Mouse (Mus musculus): ENCODE results near the gene Gm11127. TPM values are rescaled to one million over a fixed set of nuclear protein-coding genes. Genes with fewer than 3 reads are reported as not detected.
A peak's percentile ranks its signal among the peaks of the same experiment; 100 is the strongest.
"Not testable (repeated sequence)": the region's sequence is repeated elsewhere in the genome, so short reads cannot be mapped to it uniquely, and the experiment has no call there.

The Gm11127 gene
- total and polyA plus RNA-seq, 3 experiments: 1.5 to 6.4 TPM; not detected in 1

GRCm38 (mm10) chr17:36032351-36032875 is 25.8 kb downstream of the Gm11127 start, which contains the start of gene H2-T23:
Gene H2-T23, minus strand, starts transcription at chr17:36032855.
- not testable (repeated sequence) for H3K27me3 ChIP-seq (ENCODE audit: control insufficient read depth in 1 of 2, insufficient read depth in 2 of 2, low read length in 2 of 2); H3K9me3 ChIP-seq (replicated peaks; ENCODE audit: insufficient read depth, low read length)
- peak within 1 kb of the TSS; percentile 63 to 89 for H3K4me3 ChIP-seq (ENCODE audit: control insufficient read depth in 1 of 2, insufficient read depth in 1 of 2, low read depth in 2 of 2, low read length in 2 of 2)
- peak; percentile 92 for DNase-seq (ENCODE audit: low read depth, low spot score)
- peaks cover 7 to 24% of the 10 kb centered on the region in 2 experiments; a peak in 3 of 4 replicates for H3K4me1 ChIP-seq (ENCODE audit: control insufficient read depth in 1 of 2, insufficient read depth in 2 of 2, low read length in 2 of 2)
- TF ChIP-seq MAX (IDR thresholded peaks at IDR 0.05; ENCODE audit: low read length) (0 out of 2 replicates have a peak, but pooled peaks have one; percentile 42), POLR2AphosphoS2 (IDR thresholded peaks at IDR 0.05; ENCODE audit: low read length) (peak; percentile 53), MXI1 (IDR thresholded peaks at IDR 0.05; ENCODE audit: low read depth, low read length) (peak; percentile 80), ETS1 (IDR thresholded peaks at IDR 0.05; ENCODE audit: low read depth, low read length) (peak; percentile 41; the same call in 1 of the 2 replicates), HCFC1 (IDR thresholded peaks at IDR 0.05; ENCODE audit: low read depth, low read length) (0 out of 2 replicates have a peak, but pooled peaks have one; percentile 45), MAZ (IDR thresholded peaks at IDR 0.05; ENCODE audit: low read depth, low read length) (0 out of 2 replicates have a peak, but pooled peaks have one; percentile 29), CHD2 (IDR thresholded peaks at IDR 0.05; ENCODE audit: low read length) (peak; percentile 89), POLR2A (IDR thresholded peaks at IDR 0.05; ENCODE audit: control insufficient read depth in 1 of 2, insufficient read depth in 1 of 2, low read depth in 1 of 2, low read length in 2 of 2, poor library complexity in 1 of 2) (peak in 1 of 2 experiments; percentile 57; a peak in 2 of 4 replicates), NELFE (IDR thresholded peaks at IDR 0.05; ENCODE audit: low read depth, low read length) (peak; percentile 49; the same call in 1 of the 2 replicates), ELF1 (IDR thresholded peaks at IDR 0.05; ENCODE audit: low read depth, low read length) (0 out of 2 replicates have a peak, but pooled peaks have one; percentile 18), TBP (IDR thresholded peaks at IDR 0.05; ENCODE audit: low read depth, low read length) (peak; percentile 54; the same call in 1 of the 2 replicates), SIN3A (IDR thresholded peaks at IDR 0.05; ENCODE audit: low read length) (peak; percentile 80)
- peaks cover 19% of the 10 kb centered on the region for H3K79me2 ChIP-seq (ENCODE audit: control insufficient read depth, insufficient read depth, low read length, poor library complexity)
- peaks cover 2 to 19% of the 10 kb centered on the region in 2 experiments; a peak in 3 of 4 replicates for H3K36me3 ChIP-seq (ENCODE audit: control insufficient read depth in 1 of 2, insufficient read depth in 2 of 2, low read length in 2 of 2)
- peak within 1 kb of the TSS; percentile 47 for H3K27ac ChIP-seq (ENCODE audit: control insufficient read depth, low read depth, low read length)
- H3K9ac ChIP-seq (ENCODE audit: control insufficient read depth, low read depth, low read length, poor library complexity, severe bottlenecking): peak within 1 kb of the TSS; percentile 57

GRCm38 (mm10) chr17:36031583-36032331 is 26.4 kb downstream of the Gm11127 start:
- peak overlapping the region; percentile 63 to 89 for H3K4me3 ChIP-seq (ENCODE audit: control insufficient read depth in 1 of 2, insufficient read depth in 1 of 2, low read depth in 2 of 2, low read length in 2 of 2)
- H3K9me3 ChIP-seq (replicated peaks; ENCODE audit: insufficient read depth, low read length); H3K27me3 ChIP-seq (ENCODE audit: control insufficient read depth in 1 of 2, insufficient read depth in 2 of 2, low read length in 2 of 2): not testable (repeated sequence)
- peaks cover 7 to 24% of the 10 kb centered on the region in 2 experiments; a peak in 3 of 4 replicates for H3K4me1 ChIP-seq (ENCODE audit: control insufficient read depth in 1 of 2, insufficient read depth in 2 of 2, low read length in 2 of 2)
- H3K79me2 ChIP-seq (ENCODE audit: control insufficient read depth, insufficient read depth, low read length, poor library complexity): peaks cover 21% of the 10 kb centered on the region
- peak overlapping the region; percentile 57 for H3K9ac ChIP-seq (ENCODE audit: control insufficient read depth, low read depth, low read length, poor library complexity, severe bottlenecking)
- TF ChIP-seq ETS1 (IDR thresholded peaks at IDR 0.05; ENCODE audit: low read depth, low read length) (0 out of 2 replicates have a peak, but pooled peaks have one; percentile 38), MAZ (IDR thresholded peaks at IDR 0.05; ENCODE audit: low read depth, low read length) (0 out of 2 replicates have a peak, but pooled peaks have one; percentile 26), SIN3A (IDR thresholded peaks at IDR 0.05; ENCODE audit: low read length) (peak; percentile 66), CTCF (IDR thresholded peaks at IDR 0.05 in 2 of 3, conservative IDR thresholded peaks at IDR 0.05 in 1 of 3; ENCODE audit: control insufficient read depth in 1 of 3, insufficient read depth in 1 of 3, low read depth in 2 of 3, low read length in 3 of 3, poor library complexity in 1 of 3, severe bottlenecking in 1 of 3) (peak; percentile 16 to 56 (median 50)), MXI1 (IDR thresholded peaks at IDR 0.05; ENCODE audit: low read depth, low read length) (peak; percentile 66), GATA1 (IDR thresholded peaks at IDR 0.05; ENCODE audit: low read depth, low read length) (0 out of 2 replicates have a peak, but pooled peaks have one; percentile 5), MYC (IDR thresholded peaks at IDR 0.05; ENCODE audit: low read depth, low read length) (peak; percentile 56; the same call in 1 of the 2 replicates), SMC3 (IDR thresholded peaks at IDR 0.05; ENCODE audit: low read depth, low read length) (peak; percentile 30), HCFC1 (IDR thresholded peaks at IDR 0.05; ENCODE audit: low read depth, low read length) (0 out of 2 replicates have a peak, but pooled peaks have one; percentile 16)
- H3K27ac ChIP-seq (ENCODE audit: control insufficient read depth, low read depth, low read length): peak overlapping the region; percentile 44
- peaks cover 2 to 19% of the 10 kb centered on the region in 2 experiments; a peak in 3 of 4 replicates for H3K36me3 ChIP-seq (ENCODE audit: control insufficient read depth in 1 of 2, insufficient read depth in 2 of 2, low read length in 2 of 2)
- DNase-seq (ENCODE audit: low read depth, low spot score): peak; percentile 62

GRCm38 (mm10) chr17:36030703-36031582 is 27.2 kb downstream of the Gm11127 start:
- Histone ChIP-seq H3K4me3 (ENCODE audit: control insufficient read depth in 1 of 2, insufficient read depth in 1 of 2, low read depth in 2 of 2, low read length in 2 of 2) (peak overlapping the region; percentile 63 to 89), H3K36me3 (ENCODE audit: control insufficient read depth in 1 of 2, insufficient read depth in 2 of 2, low read length in 2 of 2) (peaks cover 2 to 19% of the 10 kb centered on the region in 2 experiments; a peak in 3 of 4 replicates), H3K9ac (ENCODE audit: control insufficient read depth, low read depth, low read length, poor library complexity, severe bottlenecking) (peak overlapping the region; percentile 23), H3K79me2 (ENCODE audit: control insufficient read depth, insufficient read depth, low read length, poor library complexity) (peaks cover 29% of the 10 kb centered on the region), H3K4me1 (ENCODE audit: control insufficient read depth in 1 of 2, insufficient read depth in 2 of 2, low read length in 2 of 2) (peaks cover 7 to 24% of the 10 kb centered on the region in 2 experiments; a peak in 3 of 4 replicates), H3K27ac (ENCODE audit: control insufficient read depth, low read depth, low read length) (peak overlapping the region; percentile 8; the same call in 1 of the 2 replicates)
- H3K27me3 ChIP-seq (ENCODE audit: control insufficient read depth in 1 of 2, insufficient read depth in 2 of 2, low read length in 2 of 2); H3K9me3 ChIP-seq (replicated peaks; ENCODE audit: insufficient read depth, low read length); DNase-seq (ENCODE audit: low read depth, low spot score): not testable (repeated sequence)
